Mouse (Mus musculus): ENCODE measurements around the gene Slc24a5. TPM values are rescaled to one million over a fixed set of nuclear protein-coding genes. Genes with fewer than 3 reads are reported as not detected.

The Slc24a5 gene
- 1.9 and 2.1 TPM in 2 replicates for polyA plus RNA-seq (2015; fragmentation: Nextera tagmentation; extraction: Ambion mirVana)

GRCm38 (mm10) chr2:125067894-125068293 is at the start of gene Slc24a5:
Gene Slc24a5, plus strand, starts transcription at chr2:125068124.
- Histone ChIP-seq H3K4me3 (replicated peaks; ENCODE audit: low read length) (no peak within 1 kb of the TSS), H3K4me2 (ENCODE audit: low read depth, low read length) (no peak within 1 kb of the TSS), H3K27ac (ENCODE audit: low read length) (no peak within 1 kb of the TSS), H3K36me3 (ENCODE audit: control insufficient read depth, insufficient read depth, low read length) (no peaks in the 10 kb centered on the region), H3K4me1 (ENCODE audit: control insufficient read depth, insufficient read depth, low read length) (peaks cover 5% of the 10 kb centered on the region; the same call in 1 of the 2 replicates), H3K9me3 (replicated peaks; ENCODE audit: control insufficient read depth, low read length) (no peaks in the 10 kb centered on the region), H3K27me3 (ENCODE audit: control insufficient read depth, insufficient read depth, low read length) (no peaks in the 10 kb centered on the region), H3K9ac (ENCODE audit: low read length) (no peak within 1 kb of the TSS)
- ATAC-seq (ENCODE audit: insufficient read depth, low FRiP score): 0 out of 2 replicates have a peak, but pooled peaks have one; percentile 17
- WGBS: 49% methylated on average over 10 of the region's 10 CpGs

GRCm38 (mm10) chr2:125024386-125024785 is 43.5 kb upstream of the Slc24a5 start:
- Histone ChIP-seq H3K4me3 (replicated peaks; ENCODE audit: low read length) (no peak overlapping the region), H3K9ac (ENCODE audit: low read length) (no peak overlapping the region), H3K27me3 (ENCODE audit: control insufficient read depth, insufficient read depth, low read length) (no peaks in the 10 kb centered on the region), H3K9me3 (replicated peaks; ENCODE audit: control insufficient read depth, low read length) (no peaks in the 10 kb centered on the region), H3K4me2 (ENCODE audit: low read depth, low read length) (no peak overlapping the region), H3K4me1 (ENCODE audit: control insufficient read depth, insufficient read depth, low read length) (no peaks in the 10 kb centered on the region), H3K36me3 (ENCODE audit: control insufficient read depth, insufficient read depth, low read length) (no peaks in the 10 kb centered on the region), H3K27ac (ENCODE audit: low read length) (no peak overlapping the region)
- WGBS: 49% methylated on average over 5 of the region's 5 CpGs
- no peak for ATAC-seq (ENCODE audit: insufficient read depth, low FRiP score)

- Histone ChIP-seq H3K36me3 (ENCODE audit: control insufficient read depth, insufficient read depth, low read length) (no peaks in the 10 kb centered on the region), H3K4me1 (ENCODE audit: control insufficient read depth, insufficient read depth, low read length) (no peaks in the 10 kb centered on the region), H3K4me2 (ENCODE audit: low read depth, low read length) (no peak overlapping the region), H3K9ac (ENCODE audit: low read length) (no peak overlapping the region), H3K4me3 (replicated peaks; ENCODE audit: low read length) (no peak overlapping the region), H3K9me3 (replicated peaks; ENCODE audit: control insufficient read depth, low read length) (no peaks in the 10 kb centered on the region), H3K27ac (ENCODE audit: low read length) (no peak overlapping the region), H3K27me3 (ENCODE audit: control insufficient read depth, insufficient read depth, low read length) (no peaks in the 10 kb centered on the region)
- ATAC-seq (ENCODE audit: insufficient read depth, low FRiP score): no peak
- WGBS: 34% methylated on average over 14 of the region's 14 CpGs
Observed at GRCm38 (mm10) chr2:125026358-125027000, 41.4 kb upstream of the Slc24a5 start.

- H3K27ac ChIP-seq (ENCODE audit: low read length): no peak overlapping the region
- H3K4me2 ChIP-seq (ENCODE audit: low read depth, low read length): no peak overlapping the region
- ATAC-seq (ENCODE audit: insufficient read depth, low FRiP score): no peak
- 63% methylated on average over 7 of the region's 7 CpGs for WGBS
- H3K4me3 ChIP-seq (replicated peaks; ENCODE audit: low read length): no peak overlapping the region
- H3K36me3 ChIP-seq (ENCODE audit: control insufficient read depth, insufficient read depth, low read length): no peaks in the 10 kb centered on the region
- peaks cover 8% of the 10 kb centered on the region; the same call in 1 of the 2 replicates for H3K4me1 ChIP-seq (ENCODE audit: control insufficient read depth, insufficient read depth, low read length)
- H3K9ac ChIP-seq (ENCODE audit: low read length): no peak overlapping the region
- H3K27me3 ChIP-seq (ENCODE audit: control insufficient read depth, insufficient read depth, low read length): no peaks in the 10 kb centered on the region
- H3K9me3 ChIP-seq (replicated peaks; ENCODE audit: control insufficient read depth, low read length): no peaks in the 10 kb centered on the region
Observed at GRCm38 (mm10) chr2:125030591-125030990, 37.3 kb upstream of the Slc24a5 start.

- ATAC-seq (ENCODE audit: insufficient read depth, low FRiP score): no peak
- Histone ChIP-seq H3K36me3 (ENCODE audit: control insufficient read depth, insufficient read depth, low read length) (no peaks in the 10 kb centered on the region), H3K4me1 (ENCODE audit: control insufficient read depth, insufficient read depth, low read length) (peaks cover 8% of the 10 kb centered on the region; the same call in 1 of the 2 replicates), H3K9ac (ENCODE audit: low read length) (no peak overlapping the region), H3K4me3 (replicated peaks; ENCODE audit: low read length) (no peak overlapping the region), H3K27me3 (ENCODE audit: control insufficient read depth, insufficient read depth, low read length) (no peaks in the 10 kb centered on the region), H3K27ac (ENCODE audit: low read length) (no peak overlapping the region), H3K4me2 (ENCODE audit: low read depth, low read length) (no peak overlapping the region), H3K9me3 (replicated peaks; ENCODE audit: control insufficient read depth, low read length) (no peaks in the 10 kb centered on the region)
- 74% methylated on average over 8 of the region's 8 CpGs for WGBS
Observed at GRCm38 (mm10) chr2:125031111-125031510, 36.8 kb upstream of the Slc24a5 start.

GRCm38 (mm10) chr2:125031562-125032257 is 36.2 kb upstream of the Slc24a5 start:
- no peaks in the 10 kb centered on the region for H3K9me3 ChIP-seq (replicated peaks; ENCODE audit: control insufficient read depth, low read length)
- WGBS: 77% methylated on average over 12 of the region's 12 CpGs

GRCm38 (mm10) chr2:125032258-125032973 is 35.5 kb upstream of the Slc24a5 start:
- H3K27me3 ChIP-seq (ENCODE audit: control insufficient read depth, insufficient read depth, low read length): no peaks in the 10 kb centered on the region
- H3K9me3 ChIP-seq (replicated peaks; ENCODE audit: control insufficient read depth, low read length): no peaks in the 10 kb centered on the region
- no peak for ATAC-seq (ENCODE audit: insufficient read depth, low FRiP score)
- no peaks in the 10 kb centered on the region for H3K36me3 ChIP-seq (ENCODE audit: control insufficient read depth, insufficient read depth, low read length)
- no peak overlapping the region for H3K4me2 ChIP-seq (ENCODE audit: low read depth, low read length)
- H3K4me1 ChIP-seq (ENCODE audit: control insufficient read depth, insufficient read depth, low read length): peaks cover 8% of the 10 kb centered on the region; the same call in 1 of the 2 replicates
- WGBS: 66% methylated on average over 17 of the region's 17 CpGs
- H3K4me3 ChIP-seq (replicated peaks; ENCODE audit: low read length): no peak overlapping the region
- no peak overlapping the region for H3K9ac ChIP-seq (ENCODE audit: low read length)
- H3K27ac ChIP-seq (ENCODE audit: low read length): no peak overlapping the region; the same call in 1 of the 2 replicates

More at GRCm38 (mm10) chr2:125031562-125032257, 36.2 kb upstream of the Slc24a5 start:
- H3K4me2 ChIP-seq (ENCODE audit: low read depth, low read length): no peak overlapping the region
- no peak for ATAC-seq (ENCODE audit: insufficient read depth, low FRiP score)
- H3K9ac ChIP-seq (ENCODE audit: low read length): no peak overlapping the region
- H3K27ac ChIP-seq (ENCODE audit: low read length): no peak overlapping the region; the same call in 1 of the 2 replicates
- H3K4me1 ChIP-seq (ENCODE audit: control insufficient read depth, insufficient read depth, low read length): peaks cover 8% of the 10 kb centered on the region; the same call in 1 of the 2 replicates
- H3K4me3 ChIP-seq (replicated peaks; ENCODE audit: low read length): no peak overlapping the region
- no peaks in the 10 kb centered on the region for H3K27me3 ChIP-seq (ENCODE audit: control insufficient read depth, insufficient read depth, low read length)
- no peaks in the 10 kb centered on the region for H3K36me3 ChIP-seq (ENCODE audit: control insufficient read depth, insufficient read depth, low read length)

GRCm38 (mm10) chr2:125033042-125033743 is 34.7 kb upstream of the Slc24a5 start:
- ATAC-seq (ENCODE audit: insufficient read depth, low FRiP score): peak; percentile 66; the same call in 1 of the 2 replicates
- Histone ChIP-seq H3K4me1 (ENCODE audit: control insufficient read depth, insufficient read depth, low read length) (peaks cover 8% of the 10 kb centered on the region; the same call in 1 of the 2 replicates), H3K4me3 (replicated peaks; ENCODE audit: low read length) (no peak overlapping the region), H3K27me3 (ENCODE audit: control insufficient read depth, insufficient read depth, low read length) (no peaks in the 10 kb centered on the region), H3K27ac (ENCODE audit: low read length) (peak overlapping the region; percentile 38), H3K36me3 (ENCODE audit: control insufficient read depth, insufficient read depth, low read length) (no peaks in the 10 kb centered on the region), H3K9me3 (replicated peaks; ENCODE audit: control insufficient read depth, low read length) (no peaks in the 10 kb centered on the region), H3K9ac (ENCODE audit: low read length) (no peak overlapping the region), H3K4me2 (ENCODE audit: low read depth, low read length) (no peak overlapping the region)
- 43% methylated on average over 10 of the region's 10 CpGs for WGBS
